Mouse (Mus musculus): ENCODE results near the gene Dclre1b. TPM values are rescaled to one million over a fixed set of nuclear protein-coding genes. Genes with fewer than 3 reads are reported as not detected.
"Not testable (repeated sequence)": the region's sequence is repeated elsewhere in the genome, so short reads cannot be mapped to it uniquely, and the experiment has no call there.

Gene Dclre1b
- polyA plus RNA-seq, 1 experiment from 2014 or later, result 30.6 TPM

DNA sequence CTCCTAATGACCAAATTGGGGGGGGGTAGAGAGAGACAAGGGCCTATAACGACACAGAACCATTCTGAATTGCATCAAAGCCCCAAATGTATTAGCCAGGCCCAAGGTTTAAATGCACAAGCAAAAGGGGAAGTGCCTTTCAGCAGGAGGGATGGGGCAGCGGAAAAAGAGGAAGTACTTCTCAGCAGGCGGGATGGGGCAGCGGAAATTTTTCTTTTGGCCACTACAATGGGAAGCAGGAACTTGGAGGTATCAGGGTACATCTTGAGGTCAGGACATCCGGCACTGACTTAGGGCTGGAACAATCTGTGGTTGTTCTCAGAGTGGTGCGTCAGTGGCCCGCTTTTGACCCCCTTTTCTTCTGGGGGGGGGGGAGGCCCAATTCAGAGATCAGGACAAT lies 31.7 kb upstream of the Dclre1b start:
- H3K4me2 ChIP-seq (ENCODE audit: low read length); ATAC-seq; H3K36me3 ChIP-seq (ENCODE audit: control insufficient read depth, insufficient read depth, low read length); H3K9me3 ChIP-seq (replicated peaks; ENCODE audit: control insufficient read depth, low read length); H3K9ac ChIP-seq (ENCODE audit: low read length); H3K27me3 ChIP-seq (replicated peaks; ENCODE audit: control insufficient read depth, insufficient read depth, low read length); DNase-seq (ENCODE audit: low spot score); H3K4me3 ChIP-seq (ENCODE audit: low read depth, low read length); H3K27ac ChIP-seq (ENCODE audit: low read depth, low read length); H3K4me1 ChIP-seq (ENCODE audit: control insufficient read depth, insufficient read depth, low read length): not testable (repeated sequence)
- WGBS, result 92% methylated on average over 7 of the region's 7 CpGs

DNA sequence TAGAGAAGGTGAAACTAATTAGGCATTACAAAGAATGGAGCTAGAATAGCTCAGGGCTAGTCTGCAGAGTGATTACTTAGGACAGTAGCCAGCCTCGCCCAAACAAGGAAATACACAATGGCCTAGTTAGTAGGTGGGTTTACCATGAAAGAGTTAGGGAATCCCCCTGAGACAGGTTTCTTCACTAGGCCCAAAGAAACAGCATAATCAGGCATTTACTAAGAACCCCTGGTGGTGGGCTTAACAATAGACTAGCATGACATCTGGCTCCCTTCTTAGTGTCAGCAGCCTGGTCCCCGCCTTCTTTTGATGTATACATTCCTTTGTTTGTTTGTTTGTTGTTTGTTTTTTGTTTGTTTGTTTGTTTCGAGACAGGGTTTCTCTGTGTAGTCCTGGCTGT lies 31.0 kb upstream of the Dclre1b start:
- H3K4me3 ChIP-seq (ENCODE audit: low read depth, low read length); H3K4me1 ChIP-seq (ENCODE audit: control insufficient read depth, insufficient read depth, low read length); H3K9ac ChIP-seq (ENCODE audit: low read length); H3K36me3 ChIP-seq (ENCODE audit: control insufficient read depth, insufficient read depth, low read length); H3K27me3 ChIP-seq (replicated peaks; ENCODE audit: control insufficient read depth, insufficient read depth, low read length); H3K4me2 ChIP-seq (ENCODE audit: low read length); ATAC-seq; DNase-seq (ENCODE audit: low spot score); H3K27ac ChIP-seq (ENCODE audit: low read depth, low read length); H3K9me3 ChIP-seq (replicated peaks; ENCODE audit: control insufficient read depth, low read length): not testable (repeated sequence)
- WGBS, result 79% methylated on average over 3 of the region's 3 CpGs

DNA sequence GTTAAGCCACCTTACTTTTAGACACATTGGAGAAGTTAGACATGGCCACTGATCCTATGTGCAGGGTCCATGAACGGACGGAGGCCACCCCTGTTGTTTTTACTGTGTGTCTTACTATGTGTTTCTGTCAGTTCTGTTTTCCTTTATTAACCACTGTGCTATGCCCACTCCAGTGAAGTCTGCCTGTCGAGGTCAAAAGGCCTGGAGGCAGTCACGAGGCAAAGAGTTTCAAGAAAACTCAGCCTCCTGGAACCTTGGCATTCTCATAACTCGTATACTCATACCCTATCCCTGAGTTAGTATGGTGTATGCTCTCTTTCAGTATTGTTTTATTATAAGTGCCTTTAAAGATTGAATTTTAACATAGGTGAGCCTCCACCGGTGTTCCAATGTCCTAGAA lies 30.5 kb upstream of the Dclre1b start:
- no peak for ATAC-seq
- H3K27ac ChIP-seq (ENCODE audit: low read depth, low read length), result no peak overlapping the region

DNA sequence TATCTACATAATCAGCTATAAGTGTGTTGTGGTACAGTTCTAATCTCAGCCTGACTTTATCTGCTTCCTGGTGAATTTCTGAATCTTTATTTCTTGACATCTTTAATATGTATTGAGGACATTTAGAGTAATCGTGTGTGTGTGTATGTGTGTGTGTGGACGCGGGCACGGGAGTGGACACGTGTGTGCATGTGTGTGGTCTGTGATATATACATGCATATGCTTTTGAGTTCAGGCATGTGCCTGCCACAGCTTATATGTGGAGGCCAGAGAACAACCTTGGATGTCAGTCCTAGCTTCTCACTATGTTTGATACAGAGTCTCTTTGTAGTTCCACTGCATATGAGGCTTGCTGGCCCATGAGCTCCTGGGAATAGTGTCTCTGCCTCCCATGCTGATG lies 27.2 kb upstream of the Dclre1b start:
- H3K4me2 ChIP-seq (ENCODE audit: low read length), result no peak overlapping the region
- no peaks in the 10 kb centered on the region for H3K9me3 ChIP-seq (replicated peaks; ENCODE audit: control insufficient read depth, low read length)
- H3K27me3 ChIP-seq (replicated peaks; ENCODE audit: control insufficient read depth, insufficient read depth, low read length), result no peaks in the 10 kb centered on the region
- H3K27ac ChIP-seq (ENCODE audit: low read depth, low read length), result no peak overlapping the region
- 95% methylated on average over 5 of the region's 5 CpGs for WGBS
- no peak for ATAC-seq
- no peaks in the 10 kb centered on the region for H3K4me1 ChIP-seq (ENCODE audit: control insufficient read depth, insufficient read depth, low read length)
- H3K36me3 ChIP-seq (ENCODE audit: control insufficient read depth, insufficient read depth, low read length), result no peaks in the 10 kb centered on the region
- no peak for DNase-seq (ENCODE audit: low spot score)
- H3K9ac ChIP-seq (ENCODE audit: low read length), result no peak overlapping the region
- no peak overlapping the region for H3K4me3 ChIP-seq (ENCODE audit: low read depth, low read length)

More for the DNA sequence above, 30.5 kb upstream of the Dclre1b start:
- WGBS, result 91% methylated on average over 6 of the region's 6 CpGs
- no peaks in the 10 kb centered on the region for H3K36me3 ChIP-seq (ENCODE audit: control insufficient read depth, insufficient read depth, low read length)
- H3K4me1 ChIP-seq (ENCODE audit: control insufficient read depth, insufficient read depth, low read length), result no peaks in the 10 kb centered on the region
- H3K9ac ChIP-seq (ENCODE audit: low read length), result no peak overlapping the region
- DNase-seq (ENCODE audit: low spot score), result no peak
- H3K4me2 ChIP-seq (ENCODE audit: low read length), result no peak overlapping the region
- H3K27me3 ChIP-seq (replicated peaks; ENCODE audit: control insufficient read depth, insufficient read depth, low read length), result no peaks in the 10 kb centered on the region
- no peaks in the 10 kb centered on the region for H3K9me3 ChIP-seq (replicated peaks; ENCODE audit: control insufficient read depth, low read length)
- no peak overlapping the region for H3K4me3 ChIP-seq (ENCODE audit: low read depth, low read length)

DNA sequence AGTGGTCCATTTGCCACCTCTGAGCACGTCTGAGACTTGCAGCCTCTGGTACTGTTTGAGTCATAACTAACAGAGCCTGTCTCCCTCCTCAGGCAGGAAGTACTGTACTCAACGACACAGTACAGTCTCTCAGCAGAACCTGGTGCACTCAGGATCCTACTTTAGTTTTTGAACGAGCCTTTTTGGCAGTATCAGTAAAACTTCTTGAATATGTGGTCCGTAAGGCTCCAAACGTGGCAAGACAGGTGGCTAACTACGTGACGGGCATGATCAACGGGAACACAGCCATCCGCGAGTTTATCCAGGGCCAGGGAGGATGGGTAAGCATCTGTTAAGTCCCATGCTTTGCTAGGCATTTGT lies 26.7 kb upstream of the Dclre1b start:
- 76% methylated on average over 10 of the region's 10 CpGs for WGBS
- no peaks in the 10 kb centered on the region for H3K9me3 ChIP-seq (replicated peaks; ENCODE audit: control insufficient read depth, low read length)
- H3K27ac ChIP-seq (ENCODE audit: low read depth, low read length), result no peak overlapping the region
- no peak overlapping the region for H3K4me2 ChIP-seq (ENCODE audit: low read length)
- no peaks in the 10 kb centered on the region for H3K4me1 ChIP-seq (ENCODE audit: control insufficient read depth, insufficient read depth, low read length)
- H3K36me3 ChIP-seq (ENCODE audit: control insufficient read depth, insufficient read depth, low read length), result no peaks in the 10 kb centered on the region
- H3K27me3 ChIP-seq (replicated peaks; ENCODE audit: control insufficient read depth, insufficient read depth, low read length), result no peaks in the 10 kb centered on the region
- H3K9ac ChIP-seq (ENCODE audit: low read length), result no peak overlapping the region
- DNase-seq (ENCODE audit: low spot score), result no peak
- no peak overlapping the region for H3K4me3 ChIP-seq (ENCODE audit: low read depth, low read length)
- ATAC-seq, result no peak

DNA sequence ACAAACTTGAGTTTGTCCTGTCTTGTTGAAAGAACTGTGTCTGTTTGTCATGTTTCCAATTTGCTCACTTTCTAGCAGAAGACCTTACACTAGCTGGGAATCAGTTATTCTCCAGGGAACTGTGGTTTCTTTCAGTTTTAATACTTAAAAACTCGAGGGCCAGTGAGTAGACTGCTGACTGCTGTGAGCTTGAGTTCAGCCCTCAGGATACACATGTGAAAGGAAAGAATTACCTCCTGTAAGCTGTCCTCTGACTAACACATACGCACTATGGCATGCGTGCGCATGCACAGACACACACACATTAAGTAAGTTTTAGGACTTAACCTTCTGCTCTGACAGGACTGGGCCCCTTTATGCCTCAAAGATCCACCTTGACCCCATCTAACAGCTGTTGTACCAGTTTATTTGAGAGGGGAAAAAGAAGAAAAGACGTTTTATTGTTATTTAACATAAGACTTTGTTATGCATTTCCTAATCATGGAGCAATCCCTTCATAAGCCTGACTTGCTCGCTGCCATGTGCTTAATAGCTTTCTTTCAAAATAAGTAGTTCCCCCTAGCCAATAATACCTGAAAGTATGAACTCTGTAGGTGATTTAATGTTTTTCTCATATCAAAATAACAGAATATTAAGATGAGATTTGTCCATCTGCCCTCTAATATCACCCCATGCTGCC lies 26.2 kb upstream of the Dclre1b start:
- WGBS, result 82% methylated on average over 6 of the region's 6 CpGs
- Histone ChIP-seq H3K27ac (ENCODE audit: low read depth, low read length) (no peak overlapping the region), H3K27me3 (replicated peaks; ENCODE audit: control insufficient read depth, insufficient read depth, low read length) (no peaks in the 10 kb centered on the region), H3K4me1 (ENCODE audit: control insufficient read depth, insufficient read depth, low read length) (no peaks in the 10 kb centered on the region), H3K9me3 (replicated peaks; ENCODE audit: control insufficient read depth, low read length) (no peaks in the 10 kb centered on the region), H3K4me2 (ENCODE audit: low read length) (no peak overlapping the region), H3K4me3 (ENCODE audit: low read depth, low read length) (no peak overlapping the region), H3K9ac (ENCODE audit: low read length) (no peak overlapping the region), H3K36me3 (ENCODE audit: control insufficient read depth, insufficient read depth, low read length) (no peaks in the 10 kb centered on the region)
- ATAC-seq (no peak), DNase-seq (ENCODE audit: low spot score) (no peak)

DNA sequence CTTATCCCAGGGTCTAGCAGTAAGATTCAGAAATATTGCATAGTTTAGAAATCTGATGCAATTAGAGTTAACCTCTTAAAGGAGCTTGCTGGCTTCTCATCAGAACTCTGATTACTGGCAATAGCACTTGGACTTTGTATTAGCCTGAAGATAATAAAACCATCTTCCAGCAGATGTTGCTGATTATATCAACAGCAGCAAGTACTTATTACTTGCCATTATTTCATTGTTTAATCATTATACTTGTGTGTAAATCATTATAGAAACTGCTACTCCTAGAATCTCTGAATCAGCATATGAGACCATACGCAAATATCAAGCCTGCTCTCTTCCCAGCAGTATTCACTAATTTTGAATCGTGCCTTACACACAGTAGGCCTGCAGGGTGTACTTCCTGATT lies 24.8 kb upstream of the Dclre1b start:
- H3K27ac ChIP-seq (ENCODE audit: low read depth, low read length), result no peak overlapping the region
- no peak overlapping the region for H3K4me3 ChIP-seq (ENCODE audit: low read depth, low read length)
- H3K9ac ChIP-seq (ENCODE audit: low read length), result no peak overlapping the region
- no peak for DNase-seq (ENCODE audit: low spot score)
- H3K27me3 ChIP-seq (replicated peaks; ENCODE audit: control insufficient read depth, insufficient read depth, low read length), result no peaks in the 10 kb centered on the region
- ATAC-seq, result no peak
- H3K9me3 ChIP-seq (replicated peaks; ENCODE audit: control insufficient read depth, low read length), result no peaks in the 10 kb centered on the region
- H3K36me3 ChIP-seq (ENCODE audit: control insufficient read depth, insufficient read depth, low read length), result no peaks in the 10 kb centered on the region
- no peak overlapping the region for H3K4me2 ChIP-seq (ENCODE audit: low read length)
- no peaks in the 10 kb centered on the region for H3K4me1 ChIP-seq (ENCODE audit: control insufficient read depth, insufficient read depth, low read length)
- WGBS, result 88% methylated on average over 2 of the region's 2 CpGs

DNA sequence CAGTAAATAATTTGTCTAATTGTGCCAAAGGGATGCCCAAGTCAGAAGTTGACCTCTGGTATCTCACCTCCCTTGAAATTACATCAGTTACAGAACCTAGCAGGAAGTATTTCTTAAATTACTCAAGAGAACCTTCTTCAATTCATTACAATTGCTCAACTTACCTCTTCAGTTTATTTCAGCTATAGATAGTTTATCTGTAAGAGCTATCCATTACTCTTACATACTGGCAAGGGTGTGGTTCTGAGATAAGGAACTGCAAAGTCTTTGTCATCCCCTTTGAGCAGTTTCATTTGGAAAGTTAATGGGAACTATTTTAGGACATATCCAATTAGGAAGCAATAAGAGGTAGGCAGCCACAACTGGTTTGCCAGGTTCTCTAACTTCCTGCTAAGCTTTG lies 23.2 kb upstream of the Dclre1b start, which contains the start of gene Bcl2l15:
Bcl2l15 (plus strand) TSS at position 176 of the 400 bp plus-strand sequence.
- Histone ChIP-seq H3K9me3 (replicated peaks; ENCODE audit: control insufficient read depth, low read length) (no peaks in the 10 kb centered on the region), H3K4me3 (ENCODE audit: low read depth, low read length) (no peak within 1 kb of the TSS), H3K27me3 (replicated peaks; ENCODE audit: control insufficient read depth, insufficient read depth, low read length) (no peaks in the 10 kb centered on the region), H3K27ac (ENCODE audit: low read depth, low read length) (no peak within 1 kb of the TSS), H3K9ac (ENCODE audit: low read length) (no peak within 1 kb of the TSS), H3K36me3 (ENCODE audit: control insufficient read depth, insufficient read depth, low read length) (no peaks in the 10 kb centered on the region), H3K4me1 (ENCODE audit: control insufficient read depth, insufficient read depth, low read length) (no peaks in the 10 kb centered on the region), H3K4me2 (ENCODE audit: low read length) (no peak within 1 kb of the TSS)
- DNase-seq (ENCODE audit: low spot score) (no peak), ATAC-seq (no peak)

DNA sequence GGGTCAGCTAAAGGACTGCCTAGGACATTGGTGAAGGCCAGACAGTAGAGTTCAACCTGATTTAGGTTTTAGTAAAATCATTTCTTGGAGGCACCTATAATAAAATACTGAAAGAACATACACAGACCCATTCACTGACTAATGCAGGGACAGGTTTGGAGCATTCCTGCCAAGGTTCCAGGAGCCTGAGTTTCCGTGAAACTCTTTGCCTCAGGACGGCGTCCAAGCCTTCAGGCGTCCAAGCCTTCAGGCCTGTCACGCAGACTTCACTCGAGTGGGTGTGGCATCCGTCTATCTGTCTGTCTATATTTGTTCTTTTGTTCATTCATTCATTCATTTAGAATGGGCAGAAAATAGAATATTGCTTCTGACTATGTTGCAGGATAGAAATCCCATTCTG lies 21.9 kb upstream of the Dclre1b start:
- Histone ChIP-seq H3K9ac (ENCODE audit: low read length) (no peak overlapping the region), H3K4me2 (ENCODE audit: low read length) (no peak overlapping the region), H3K9me3 (replicated peaks; ENCODE audit: control insufficient read depth, low read length) (no peaks in the 10 kb centered on the region), H3K4me1 (ENCODE audit: control insufficient read depth, insufficient read depth, low read length) (no peaks in the 10 kb centered on the region), H3K4me3 (ENCODE audit: low read depth, low read length) (no peak overlapping the region), H3K27me3 (replicated peaks; ENCODE audit: control insufficient read depth, insufficient read depth, low read length) (no peaks in the 10 kb centered on the region), H3K36me3 (ENCODE audit: control insufficient read depth, insufficient read depth, low read length) (no peaks in the 10 kb centered on the region), H3K27ac (ENCODE audit: low read depth, low read length) (no peak overlapping the region)
- DNase-seq (ENCODE audit: low spot score) (no peak), ATAC-seq (no peak)
- 83% methylated on average over 7 of the region's 7 CpGs for WGBS

Measured in forebrain, embryonic 14.5 days (tissue).